Mouse (Mus musculus): ENCODE results near the gene BC005537. TPM values are rescaled to one million over a fixed set of nuclear protein-coding genes. Genes with fewer than 3 reads are reported as not detected.
A peak's percentile ranks its signal among the peaks of the same experiment; 100 is the strongest.
"Not testable (repeated sequence)": the region's sequence is repeated elsewhere in the genome, so short reads cannot be mapped to it uniquely, and the experiment has no call there.

BC005537 gene
- polyA plus RNA-seq, 1 experiment from 2014 or later, result 10.0 TPM

GRCm38 (mm10) chr13:24832811-24833155, 31.3 kb downstream of the BC005537 start:
- H3K27me3 ChIP-seq (ENCODE audit: low read depth, poor library complexity, severe bottlenecking), result no peaks in the 10 kb centered on the region
- H3K4me3 ChIP-seq, result peak overlapping the region; percentile 97
- DNase-seq (ENCODE audit: low spot score), result no peak
- peaks cover 40% of the 10 kb centered on the region for H3K36me3 ChIP-seq
- no peaks in the 10 kb centered on the region for H3K9me3 ChIP-seq (replicated peaks)
- peak overlapping the region; percentile 95 for H3K27ac ChIP-seq
- H3K4me1 ChIP-seq, result peaks cover 20% of the 10 kb centered on the region
- 77% methylated on average over 2 of the region's 2 CpGs for WGBS

GRCm38 (mm10) chr13:24837765-24838164, 36.3 kb downstream of the BC005537 start:
- 95% methylated on average over 8 of the region's 8 CpGs for WGBS
- H3K9me3 ChIP-seq (replicated peaks); H3K4me3 ChIP-seq; DNase-seq (ENCODE audit: low spot score); H3K27ac ChIP-seq; H3K27me3 ChIP-seq (ENCODE audit: low read depth, poor library complexity, severe bottlenecking): not testable (repeated sequence)
- Histone ChIP-seq H3K4me1 (peaks cover 13% of the 10 kb centered on the region), H3K36me3 (peaks cover 86% of the 10 kb centered on the region)

GRCm38 (mm10) chr13:24839831-24840230, 38.4 kb downstream of the BC005537 start:
- Histone ChIP-seq H3K27me3 (ENCODE audit: low read depth, poor library complexity, severe bottlenecking) (no peaks in the 10 kb centered on the region), H3K4me1 (peaks cover 9% of the 10 kb centered on the region), H3K36me3 (peaks cover 79% of the 10 kb centered on the region), H3K9me3 (replicated peaks) (no peaks in the 10 kb centered on the region), H3K4me3 (no peak overlapping the region), H3K27ac (no peak overlapping the region)
- DNase-seq (ENCODE audit: low spot score), result no peak
- 84% methylated on average over 3 of the region's 3 CpGs for WGBS

DNA sequence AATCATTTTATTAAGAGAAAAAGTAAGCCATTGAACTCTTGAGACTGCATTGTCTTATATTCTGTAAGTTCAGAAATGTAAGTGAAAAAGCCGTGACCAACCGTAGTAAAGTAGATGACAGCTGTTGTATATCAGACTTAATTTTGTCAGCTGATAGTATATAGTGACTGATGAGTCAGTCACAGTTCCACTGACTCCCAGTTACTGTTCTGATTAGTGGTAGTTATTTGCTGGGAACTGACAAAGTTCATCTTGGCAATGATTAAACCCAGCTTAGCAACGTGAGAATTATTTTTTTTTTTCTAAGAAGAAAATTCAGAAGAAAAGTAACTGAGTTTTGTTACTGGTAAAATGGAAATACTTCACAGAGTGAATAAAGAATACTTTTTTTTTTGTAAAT, 40.2 kb downstream of the BC005537 start:
- Histone ChIP-seq H3K27me3 (ENCODE audit: low read depth, poor library complexity, severe bottlenecking) (no peaks in the 10 kb centered on the region), H3K4me1 (peaks cover 15% of the 10 kb centered on the region), H3K9me3 (replicated peaks) (no peaks in the 10 kb centered on the region), H3K36me3 (peaks cover 62% of the 10 kb centered on the region), H3K4me3 (no peak overlapping the region), H3K27ac (no peak overlapping the region)
- WGBS, result 88% methylated on average over 3 of the region's 3 CpGs
- DNase-seq (ENCODE audit: low spot score), result no peak

GRCm38 (mm10) chr13:24844983-24845955, 43.8 kb downstream of the BC005537 start, which contains the start of gene D130043K22Rik:
TSS of gene D130043K22Rik (plus strand) at chr13:24845135.
- Histone ChIP-seq H3K9me3 (replicated peaks) (no peaks in the 10 kb centered on the region), H3K36me3 (peaks cover 31% of the 10 kb centered on the region), H3K4me3 (peak within 1 kb of the TSS; percentile 57), H3K4me1 (peaks cover 15% of the 10 kb centered on the region), H3K27me3 (ENCODE audit: low read depth, poor library complexity, severe bottlenecking) (no peaks in the 10 kb centered on the region), H3K27ac (peak within 1 kb of the TSS; percentile 26; the same call in 1 of the 2 replicates)
- WGBS, result 12% methylated on average over 40 of the region's 40 CpGs
- peak; percentile 72 for DNase-seq (ENCODE audit: low spot score)

- Histone ChIP-seq H3K9me3 (replicated peaks) (no peaks in the 10 kb centered on the region), H3K4me1 (peaks cover 10% of the 10 kb centered on the region), H3K4me3 (no peak overlapping the region), H3K27ac (no peak overlapping the region), H3K27me3 (ENCODE audit: low read depth, poor library complexity, severe bottlenecking) (no peaks in the 10 kb centered on the region), H3K36me3 (no peaks in the 10 kb centered on the region)
- no peak for DNase-seq (ENCODE audit: low spot score)
- WGBS, result 86% methylated on average over 4 of the region's 4 CpGs
Observed at GRCm38 (mm10) chr13:24849318-24849717, 47.9 kb downstream of the BC005537 start.

GRCm38 (mm10) chr13:24851989-24852388, 50.5 kb downstream of the BC005537 start:
- no peak for DNase-seq (ENCODE audit: low spot score)
- 86% methylated on average over 2 of the region's 2 CpGs for WGBS
- no peaks in the 10 kb centered on the region for H3K4me1 ChIP-seq
- H3K36me3 ChIP-seq, result no peaks in the 10 kb centered on the region
- H3K27me3 ChIP-seq (ENCODE audit: low read depth, poor library complexity, severe bottlenecking), result no peaks in the 10 kb centered on the region
- no peak overlapping the region for H3K4me3 ChIP-seq
- H3K9me3 ChIP-seq (replicated peaks), result no peaks in the 10 kb centered on the region
- H3K27ac ChIP-seq, result no peak overlapping the region

- no peaks in the 10 kb centered on the region for H3K27me3 ChIP-seq (ENCODE audit: low read depth, poor library complexity, severe bottlenecking)
- no peak overlapping the region for H3K4me3 ChIP-seq
- 86% methylated on average over 3 of the region's 3 CpGs for WGBS
- H3K36me3 ChIP-seq, result no peaks in the 10 kb centered on the region
- DNase-seq (ENCODE audit: low spot score), result no peak
- no peak overlapping the region for H3K27ac ChIP-seq
- H3K4me1 ChIP-seq, result no peaks in the 10 kb centered on the region
- no peaks in the 10 kb centered on the region for H3K9me3 ChIP-seq (replicated peaks)
Observed at GRCm38 (mm10) chr13:24852570-24852969, 51.1 kb downstream of the BC005537 start.

DNA sequence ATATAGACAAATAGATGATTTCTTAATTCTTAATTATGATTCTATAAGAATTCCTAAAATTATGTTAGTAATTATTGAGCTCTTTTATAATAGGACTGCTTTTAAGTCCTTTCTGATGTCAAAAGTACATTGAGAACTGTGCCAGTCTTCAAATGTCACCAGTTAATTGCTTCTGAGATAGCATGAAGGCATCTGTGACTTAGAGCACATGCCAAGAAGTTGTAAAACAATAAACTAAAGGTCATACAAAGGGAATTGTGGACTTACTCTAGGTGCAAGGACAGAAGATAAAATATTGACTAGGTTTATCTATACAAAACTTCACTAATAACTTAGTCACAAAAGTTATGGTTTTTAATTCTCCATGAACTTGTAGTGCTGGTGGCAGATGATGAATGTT, 57.7 kb downstream of the BC005537 start:
- Histone ChIP-seq H3K9me3 (replicated peaks) (no peaks in the 10 kb centered on the region), H3K4me3 (no peak overlapping the region), H3K36me3 (no peaks in the 10 kb centered on the region), H3K27ac (no peak overlapping the region), H3K4me1 (peaks cover 8% of the 10 kb centered on the region), H3K27me3 (ENCODE audit: low read depth, poor library complexity, severe bottlenecking) (no peaks in the 10 kb centered on the region)
- no peak for DNase-seq (ENCODE audit: low spot score)

DNA sequence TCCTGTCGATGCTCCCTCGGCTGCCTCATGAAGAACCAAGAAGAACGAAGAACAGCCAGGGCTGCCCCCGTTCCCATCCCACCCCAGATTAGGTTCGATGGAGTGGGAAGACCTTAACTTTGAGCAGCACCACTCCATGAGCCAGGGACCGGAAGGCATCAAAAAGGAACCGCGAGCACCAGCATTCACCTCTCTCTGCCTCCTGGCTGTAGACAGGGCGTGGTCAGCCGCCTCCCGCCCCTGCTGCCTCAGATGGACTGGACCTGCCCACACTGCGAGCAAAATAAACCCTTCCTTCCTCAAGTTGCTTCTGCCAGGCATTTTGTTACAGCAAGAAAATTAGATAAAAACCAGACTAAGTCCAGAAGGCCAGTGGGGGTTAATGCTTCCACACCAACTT, 59.6 kb downstream of the BC005537 start:
- 67% methylated on average over 12 of the region's 12 CpGs for WGBS

GRCm38 (mm10) chr13:24862021-24862420, 60.6 kb downstream of the BC005537 start:
- no peaks in the 10 kb centered on the region for H3K9me3 ChIP-seq (replicated peaks)
- H3K4me1 ChIP-seq, result peaks cover 8% of the 10 kb centered on the region
- H3K36me3 ChIP-seq, result no peaks in the 10 kb centered on the region
- no peaks in the 10 kb centered on the region for H3K27me3 ChIP-seq (ENCODE audit: low read depth, poor library complexity, severe bottlenecking)
- WGBS, result 84% methylated on average over 7 of the region's 7 CpGs
- no peak overlapping the region for H3K4me3 ChIP-seq
- DNase-seq (ENCODE audit: low spot score), result no peak
- no peak overlapping the region for H3K27ac ChIP-seq

More for the DNA sequence above, 59.6 kb downstream of the BC005537 start:
- Histone ChIP-seq H3K27me3 (ENCODE audit: low read depth, poor library complexity, severe bottlenecking) (no peaks in the 10 kb centered on the region), H3K4me3 (no peak overlapping the region), H3K9me3 (replicated peaks) (no peaks in the 10 kb centered on the region), H3K36me3 (no peaks in the 10 kb centered on the region), H3K4me1 (peaks cover 8% of the 10 kb centered on the region), H3K27ac (peak overlapping the region; percentile 26; the same call in 1 of the 2 replicates)
- DNase-seq (ENCODE audit: low spot score), result no peak

GRCm38 (mm10) chr13:24862520-24862919, 61.1 kb downstream of the BC005537 start:
- DNase-seq (ENCODE audit: low spot score), result peak; percentile 40
- Histone ChIP-seq H3K9me3 (replicated peaks) (no peaks in the 10 kb centered on the region), H3K27ac (no peak overlapping the region), H3K36me3 (no peaks in the 10 kb centered on the region), H3K4me3 (no peak overlapping the region), H3K27me3 (ENCODE audit: low read depth, poor library complexity, severe bottlenecking) (no peaks in the 10 kb centered on the region), H3K4me1 (peaks cover 8% of the 10 kb centered on the region)
- 63% methylated on average over 7 of the region's 7 CpGs for WGBS
